Mouse (Mus musculus) megakaryocyte, embryonic 14.5 days (primary cell): ENCODE data around the gene Bckdhb.

ENCODE experiments used
- FLI1 ChIP-seq: IDR thresholded peaks from 2 replicates; pipeline ENCODE4 v1.6.1; 2012; ENCODE audit warnings: low read length, inconsistent platforms, mixed read lengths
- GATA1 ChIP-seq: IDR thresholded peaks from 3 replicates; pipeline ENCODE4 v1.6.1; 2012; ENCODE audit warnings: mixed read lengths, low read length, inconsistent platforms, borderline replicate concordance

DNA sequence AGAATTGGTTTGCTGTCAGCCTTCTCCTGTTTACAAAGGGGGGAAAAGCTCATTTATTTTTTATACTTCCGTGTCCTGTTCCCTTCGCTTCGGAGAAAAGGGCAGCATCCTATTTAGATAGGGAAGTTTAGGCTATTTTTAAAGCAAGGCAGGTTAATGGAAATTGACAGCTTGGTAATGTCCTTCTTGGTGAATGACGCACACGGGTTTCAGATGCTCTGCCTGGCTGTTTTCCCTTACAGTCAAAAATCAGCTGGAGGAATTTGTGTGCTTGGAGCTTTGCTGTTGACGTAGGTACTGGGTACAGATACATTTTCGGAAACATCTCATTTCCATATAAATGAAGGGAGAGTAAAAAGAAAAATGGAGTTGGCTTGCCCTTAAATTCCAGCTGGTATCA is 44.4 kb downstream of the Bckdhb start:
- TF ChIP-seq FLI1 (no peak), GATA1 (no peak)
